Mouse (Mus musculus) spleen, adult 2 months (tissue): Measurements from ENCODE around the gene Atrip. TPM values are rescaled to one million over a fixed set of nuclear protein-coding genes. Genes with fewer than 3 reads are reported as not detected.
A peak's percentile ranks its signal among the peaks of the same experiment; 100 is the strongest.

Source experiments
- DNase-seq, 2 experiments: peaks; one replicate each; pipeline versions ENCODE4 v3.0.0 to v3.0.0-alpha.2; 2012 to 2021; ENCODE audit warnings: low spot score in 2 of 2, low read depth in 1 of 2
- H3K27ac ChIP-seq: fragments of 200-500 bp; 2 replicates; pipeline ENCODE4 v1.5.1; 2012; ENCODE audit warnings: low read length, inconsistent platforms; ENCODE audit not compliant: insufficient read depth
- H3K27me3 ChIP-seq: fragments of 200-500 bp; 2 replicates; pipeline ENCODE4 v1.6.1; 2012; ENCODE audit warnings: mild to moderate bottlenecking, moderate library complexity, low read length, inconsistent platforms; ENCODE audit not compliant: control insufficient read depth, insufficient read depth
- H3K36me3 ChIP-seq: fragments of 200-500 bp; 2 replicates; pipeline ENCODE4 v1.6.1; 2012; ENCODE audit warnings: mild to moderate bottlenecking, low read length, inconsistent platforms; ENCODE audit not compliant: control insufficient read depth, insufficient read depth
- H3K4me1 ChIP-seq: fragments of 200-500 bp; 2 replicates; pipeline ENCODE4 v1.6.1; 2011; ENCODE audit warnings: inconsistent platforms; ENCODE audit not compliant: control insufficient read depth, insufficient read depth, insufficient read length
- H3K4me3 ChIP-seq: fragments of 200-500 bp; 2 replicates; pipeline ENCODE4 v1.5.1; 2011; ENCODE audit warnings: mild to moderate bottlenecking, inconsistent platforms; ENCODE audit not compliant: insufficient read depth, insufficient read length; ENCODE audit errors: extremely low read depth
- CTCF ChIP-seq: fragments of 200-500 bp; IDR thresholded peaks from 2 replicates; pipeline ENCODE4 v1.5.1; 2011; ENCODE audit warnings: mild to moderate bottlenecking, inconsistent platforms; ENCODE audit not compliant: insufficient read depth, insufficient read length, insufficient replicate concordance; ENCODE audit errors: extremely low read depth
- POLR2A ChIP-seq: fragments of 200-500 bp; IDR thresholded peaks from 2 replicates; pipeline ENCODE4 v1.6.1; 2011; ENCODE audit warnings: low read depth, low read length, inconsistent platforms
- WGBS: fragments of 180-500 bp; shearing (Covaris S2); methylation state at CpG from one replicate; pipeline ENCODE4 v1.1.7; 2018; 5-methylcytosine and 5-hydroxymethylcytosine counted together
- polyA plus RNA-seq: library from polyadenylated mRNA; depleted of rRNA; stranded (reverse); fragments of >200 nt; gene quantifications from 2 replicates; pipeline ENCODE4 v1.2.3, GENCODE M21; 2012

Gene Atrip
- polyA plus RNA-seq, 1 experiment, result 16.2 TPM

DNA sequence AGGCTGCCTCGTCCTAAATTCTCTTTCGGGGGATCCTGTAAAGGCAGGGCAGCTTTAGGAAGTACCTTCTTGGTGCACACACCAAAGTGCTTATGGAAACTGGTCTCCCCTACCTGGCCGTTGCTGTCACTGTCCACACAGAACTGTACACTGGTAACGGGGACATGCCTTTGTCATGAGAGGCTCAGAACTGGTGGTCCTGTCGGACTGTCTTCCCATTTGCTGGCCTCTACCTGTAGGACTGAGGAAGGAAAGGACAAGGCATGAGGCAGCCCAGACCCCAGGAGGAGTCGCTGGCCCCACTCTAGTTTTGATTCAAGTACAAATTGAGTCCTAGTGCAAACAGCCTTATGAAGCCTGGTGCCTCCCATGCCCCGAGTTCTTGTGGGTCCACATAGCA lies 42.9 kb downstream of the Atrip start:
- H3K27me3 ChIP-seq, result no peaks in the 10 kb centered on the region
- WGBS, result 90% methylated on average over 7 of the region's 7 CpGs
- 0 out of 2 replicates have a peak, but pooled peaks cover 2% of the 10 kb centered on the region for H3K36me3 ChIP-seq
- TF ChIP-seq POLR2A, result no peak
- H3K4me3 ChIP-seq, result no peak overlapping the region
- DNase-seq, result no peak
- H3K27ac ChIP-seq, result no peak overlapping the region
- peaks cover 4% of the 10 kb centered on the region; the same call in 1 of the 2 replicates for H3K4me1 ChIP-seq

DNA sequence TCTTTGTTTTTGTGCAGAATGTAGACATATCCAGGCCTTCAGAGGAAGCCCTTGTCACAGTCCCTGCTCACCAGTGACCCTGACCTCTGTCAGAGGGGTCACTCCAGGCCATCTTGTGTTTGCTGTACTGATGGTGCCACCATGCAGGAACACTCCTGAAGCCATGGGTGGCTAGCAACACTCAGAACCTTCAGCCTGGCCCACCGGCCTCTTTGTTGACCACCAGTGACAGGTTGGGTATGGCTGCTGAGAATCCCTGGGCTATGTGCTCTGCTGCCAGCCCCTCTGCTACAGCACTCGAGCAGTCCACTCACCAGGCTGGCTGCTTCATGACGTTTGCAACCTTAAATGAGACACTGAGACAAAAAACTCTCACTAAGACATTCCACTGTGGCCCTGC lies 43.6 kb downstream of the Atrip start:
- 88% methylated on average over 3 of the region's 3 CpGs for WGBS
- H3K36me3 ChIP-seq, result 0 out of 2 replicates have a peak, but pooled peaks cover 2% of the 10 kb centered on the region
- no peak overlapping the region for H3K4me3 ChIP-seq
- H3K27ac ChIP-seq, result no peak overlapping the region
- peaks cover 4% of the 10 kb centered on the region; the same call in 1 of the 2 replicates for H3K4me1 ChIP-seq
- no peaks in the 10 kb centered on the region for H3K27me3 ChIP-seq
- no peak for DNase-seq
- no peak for TF ChIP-seq POLR2A
- no peak for TF ChIP-seq CTCF

DNA sequence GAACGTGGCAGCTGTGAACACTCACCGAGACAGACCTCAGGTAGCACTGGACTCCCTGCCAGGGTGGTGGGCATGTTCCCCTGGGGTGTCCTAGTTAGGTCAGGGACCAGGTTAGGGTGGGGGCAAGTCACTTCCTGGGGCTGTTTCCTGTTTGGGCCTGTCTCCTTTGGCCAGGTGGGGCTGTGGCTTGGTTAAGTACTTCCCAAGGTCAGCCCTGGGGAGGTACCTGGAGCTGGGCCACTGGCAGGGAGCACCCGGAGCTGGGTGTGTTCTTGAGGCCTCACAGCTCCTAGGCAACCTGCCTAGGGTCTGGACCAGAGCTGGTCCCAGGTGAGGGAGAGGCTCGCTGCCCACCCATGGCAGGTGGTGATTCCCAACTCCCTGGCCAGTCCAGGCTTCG lies 45.0 kb downstream of the Atrip start:
- WGBS, result 68% methylated on average over 5 of the region's 5 CpGs
- TF ChIP-seq CTCF (no peak), POLR2A (no peak)
- H3K27ac ChIP-seq, result no peak overlapping the region
- H3K27me3 ChIP-seq, result no peaks in the 10 kb centered on the region
- H3K36me3 ChIP-seq, result 0 out of 2 replicates have a peak, but pooled peaks cover 2% of the 10 kb centered on the region
- DNase-seq, result no peak
- no peak overlapping the region for H3K4me3 ChIP-seq
- H3K4me1 ChIP-seq, result peaks cover 4% of the 10 kb centered on the region; the same call in 1 of the 2 replicates

DNA sequence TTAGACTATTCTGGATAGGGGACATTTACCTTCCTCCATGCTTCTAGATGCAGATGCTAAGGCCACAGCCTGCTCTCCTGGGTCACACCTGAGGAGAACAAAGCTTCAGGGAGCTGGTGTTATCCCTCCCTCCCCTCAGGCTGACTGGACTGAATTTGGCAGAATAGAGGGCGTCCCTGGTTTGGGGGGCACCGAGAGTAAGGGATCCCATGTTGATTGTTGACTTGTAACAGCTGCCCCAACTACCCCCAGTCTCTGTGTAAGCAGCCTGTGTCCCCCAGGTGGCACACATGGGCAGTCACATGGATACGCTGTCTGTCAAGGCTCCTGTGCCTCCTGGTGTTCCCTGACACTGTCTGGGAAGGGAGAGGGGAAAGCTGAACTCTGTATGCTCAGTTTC lies 45.5 kb downstream of the Atrip start:
- TF ChIP-seq CTCF, result no peak
- no peak for TF ChIP-seq POLR2A
- Histone ChIP-seq H3K36me3 (0 out of 2 replicates have a peak, but pooled peaks cover 2% of the 10 kb centered on the region), H3K4me1 (peaks cover 7% of the 10 kb centered on the region; the same call in 1 of the 2 replicates), H3K27me3 (no peaks in the 10 kb centered on the region), H3K4me3 (no peak overlapping the region), H3K27ac (no peak overlapping the region)
- no peak for DNase-seq
- WGBS, result 96% methylated on average over 3 of the region's 3 CpGs

DNA sequence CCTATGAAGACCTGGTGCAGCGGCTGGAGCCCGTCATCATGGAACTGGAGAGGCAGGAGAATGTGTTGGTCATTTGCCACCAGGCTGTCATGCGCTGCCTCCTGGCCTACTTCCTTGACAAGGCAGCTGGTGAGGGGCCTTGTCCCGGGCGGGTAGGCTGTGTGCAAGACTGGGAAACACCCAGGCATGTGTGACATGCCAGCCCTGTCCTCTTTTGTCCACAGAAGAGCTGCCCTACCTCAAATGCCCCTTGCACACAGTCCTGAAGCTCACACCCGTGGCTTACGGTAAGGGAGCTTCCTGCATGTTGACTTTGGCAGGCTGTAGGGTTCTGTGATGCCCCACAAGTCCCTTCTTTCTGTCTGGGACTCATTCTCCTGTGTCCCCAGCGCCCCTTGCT lies 46.4 kb downstream of the Atrip start:
- TF ChIP-seq POLR2A (no peak), CTCF (no peak)

DNA sequence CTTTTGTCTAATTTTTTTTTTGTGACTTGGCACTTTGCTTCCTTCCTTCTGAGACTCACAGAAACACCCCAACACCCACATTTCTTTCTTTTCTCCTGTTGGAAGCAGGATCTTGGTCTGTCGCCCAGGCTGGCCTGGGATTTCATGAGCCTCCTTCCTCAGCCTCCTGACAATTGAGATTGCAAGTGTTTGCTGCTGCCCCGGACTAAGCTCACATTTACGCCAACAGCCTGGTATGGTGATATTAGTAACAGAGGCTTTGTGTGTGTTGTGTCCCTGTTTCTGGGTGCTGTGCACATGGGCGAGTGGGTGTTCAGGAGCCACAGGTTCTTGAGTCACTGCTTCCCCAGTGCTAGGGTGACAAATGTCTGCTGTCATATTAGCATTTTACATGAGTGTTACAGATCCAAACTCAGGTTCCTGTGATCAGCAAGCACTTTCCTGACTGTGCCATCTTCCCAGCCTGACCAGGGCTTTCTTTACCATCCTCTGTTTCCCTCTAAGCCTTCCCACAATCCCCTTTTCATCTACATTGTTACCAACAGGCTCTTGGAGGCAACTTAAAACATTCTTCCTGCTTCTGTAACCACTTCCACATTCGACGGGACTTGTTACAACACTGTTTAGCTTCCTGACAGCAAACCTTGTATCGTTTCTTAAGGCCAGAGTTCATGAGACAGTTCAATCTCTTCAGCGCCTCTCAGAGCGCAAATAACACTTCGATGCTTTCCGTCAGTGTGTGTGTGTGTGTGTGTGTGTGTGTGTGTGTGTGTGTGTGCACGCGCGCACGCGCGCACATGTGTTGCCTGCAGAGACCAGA lies 50.8 kb downstream of the Atrip start:
- Histone ChIP-seq H3K27me3 (no peaks in the 10 kb centered on the region), H3K4me1 (peaks cover 22% of the 10 kb centered on the region), H3K36me3 (no peaks in the 10 kb centered on the region; the same call in 1 of the 2 replicates), H3K4me3 (no peak overlapping the region), H3K27ac (peak overlapping the region; percentile 71)
- DNase-seq, result no peak
- 56% methylated on average over 17 of the region's 17 CpGs for WGBS
- TF ChIP-seq POLR2A (no peak), CTCF (no peak)

More for the DNA sequence above, 46.4 kb downstream of the Atrip start:
- no peak for DNase-seq
- H3K4me1 ChIP-seq, result peaks cover 15% of the 10 kb centered on the region; the same call in 1 of the 2 replicates
- H3K36me3 ChIP-seq, result 0 out of 2 replicates have a peak, but pooled peaks cover 2% of the 10 kb centered on the region
- no peaks in the 10 kb centered on the region for H3K27me3 ChIP-seq
- WGBS, result 80% methylated on average over 8 of the region's 8 CpGs
- H3K27ac ChIP-seq, result no peak overlapping the region
- H3K4me3 ChIP-seq, result no peak overlapping the region

DNA sequence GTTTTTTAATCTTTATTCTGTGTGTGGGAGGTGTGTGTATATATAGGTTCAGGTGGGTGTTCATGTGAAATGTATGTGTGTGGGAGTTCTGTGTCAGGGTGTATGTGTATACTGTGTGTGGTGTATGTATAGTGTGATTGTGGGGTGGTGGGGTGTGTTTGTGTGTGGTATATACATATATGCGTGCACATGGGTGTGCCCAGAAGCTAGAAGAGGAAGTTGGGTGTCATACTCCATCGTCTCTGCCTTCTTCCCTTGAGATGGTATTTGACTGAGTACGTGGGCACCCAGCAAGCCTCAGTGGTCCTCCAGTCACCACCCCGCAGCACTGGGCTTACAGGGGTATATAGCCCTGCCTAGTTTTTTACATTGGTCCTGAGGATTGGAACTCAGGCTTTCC lies 52.5 kb downstream of the Atrip start:
- WGBS, result 20% methylated on average over 4 of the region's 4 CpGs
- Histone ChIP-seq H3K4me3 (no peak overlapping the region), H3K27me3 (no peaks in the 10 kb centered on the region), H3K4me1 (peaks cover 22% of the 10 kb centered on the region), H3K36me3 (no peaks in the 10 kb centered on the region; the same call in 1 of the 2 replicates), H3K27ac (peak overlapping the region; percentile 92)
- TF ChIP-seq POLR2A (no peak), CTCF (no peak)
- peak; percentile 46 to 51 for DNase-seq
